Mouse (Mus musculus) adrenal gland, postnatal 25 days (tissue): ENCODE measurements at regions not wholly inside any gene's neighbourhood (a gene's known extent, or its start where the extent isn't known, plus 50 kb on each side); places are given as distances from the start of the nearest gene placed in this dataset.
"Not testable (repeated sequence)": the region's sequence is repeated elsewhere in the genome, so short reads cannot be mapped to it uniquely, and the experiment has no call there.

Experiments
- DNase-seq: peaks from one replicate; pipeline ENCODE4 v3.0.0; 2021; ENCODE audit warnings: mixed read lengths

DNA sequence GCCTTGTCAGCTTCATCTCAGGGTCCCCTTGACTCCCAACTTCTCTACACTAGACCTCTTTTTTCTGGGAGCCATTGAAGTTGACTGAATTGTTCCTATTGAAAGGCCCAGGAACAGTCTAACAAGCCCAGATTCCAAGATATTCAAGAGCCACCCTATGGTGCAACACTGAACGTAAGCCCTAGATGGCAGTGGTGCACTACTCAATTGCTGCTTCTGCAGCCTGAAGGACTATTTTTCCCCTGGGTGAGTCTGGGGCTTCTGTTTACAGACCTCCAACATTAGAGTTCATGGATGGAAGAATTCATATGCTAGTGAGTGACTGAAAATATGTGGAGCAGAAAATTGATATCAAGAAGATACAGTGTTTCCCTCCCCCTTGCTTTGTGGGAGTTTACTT lies 306.4 kb upstream of the 5730507C01Rik start:
- peak; percentile 15 for DNase-seq

- DNase-seq = not testable (repeated sequence)
Observed at GRCm38 (mm10) chr12:18216432-18216926, 297.8 kb upstream of the 5730507C01Rik start.

- DNase-seq = no peak
Observed at GRCm38 (mm10) chr12:18224516-18224915, 289.8 kb upstream of the 5730507C01Rik start.

GRCm38 (mm10) chr12:18226691-18227090 lies 287.6 kb upstream of the 5730507C01Rik start:
- DNase-seq = no peak

GRCm38 (mm10) chr12:18231896-18232295 lies 282.4 kb upstream of the 5730507C01Rik start:
- not testable (repeated sequence) for DNase-seq

DNA sequence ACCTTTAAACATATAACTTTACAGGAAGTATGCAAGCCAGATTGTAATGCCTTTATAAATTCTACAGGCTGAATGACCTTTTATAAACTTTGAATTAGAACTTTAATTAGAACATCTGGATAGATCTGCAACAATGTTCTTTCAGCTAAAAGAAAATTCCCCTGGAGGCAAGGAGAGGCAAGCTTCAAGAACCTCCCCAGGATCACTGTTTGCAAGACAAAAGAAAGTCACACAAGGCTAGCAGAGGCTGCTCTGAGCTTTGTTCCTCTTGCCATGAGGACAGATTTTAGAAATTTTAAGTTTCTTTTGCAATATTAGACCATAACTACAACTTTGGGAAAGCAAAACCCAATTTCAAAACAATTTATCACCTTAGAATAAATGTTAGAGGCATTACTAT lies 278.0 kb upstream of the 5730507C01Rik start:
- not testable (repeated sequence) for DNase-seq

DNA sequence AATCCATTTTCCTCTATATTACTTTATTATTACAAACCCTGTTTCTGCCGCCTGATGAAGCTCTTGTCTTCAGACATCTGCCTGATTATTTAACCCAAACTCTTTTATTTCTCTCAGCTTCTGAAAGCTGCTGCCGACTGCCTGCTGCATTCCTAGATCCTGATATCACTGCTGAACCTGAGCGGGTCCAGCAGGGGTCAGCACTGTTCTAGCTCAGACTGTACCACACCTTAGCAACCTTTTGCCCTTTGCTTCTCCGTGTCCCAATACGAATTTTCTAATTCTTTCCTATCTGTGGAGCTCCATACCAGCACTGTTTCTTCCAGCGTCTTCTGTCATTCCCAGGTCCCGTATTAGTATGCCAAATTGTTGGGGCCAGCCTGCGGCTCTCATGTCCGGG lies 276.8 kb upstream of the 5730507C01Rik start:
- DNase-seq = no peak
